Mouse (Mus musculus): ENCODE measurements around the gene Olfr412. TPM values are rescaled to one million over a fixed set of nuclear protein-coding genes. Genes with fewer than 3 reads are reported as not detected.

Gene Olfr412
- total RNA-seq, 1 experiment from 2014 or later: not detected

- no peak for ATAC-seq (ENCODE audit: extremely low read depth, insufficient number of reproducible peaks, low FRiP score, poor library complexity, severe bottlenecking)
Measured at GRCm38 (mm10) chr11:74411943-74412342, 50.1 kb downstream of the Olfr412 start.

- no peak for ATAC-seq (ENCODE audit: extremely low read depth, insufficient number of reproducible peaks, low FRiP score, poor library complexity, severe bottlenecking)
Measured at GRCm38 (mm10) chr11:74412462-74412861, 50.6 kb downstream of the Olfr412 start.

GRCm38 (mm10) chr11:74413449-74413972, 51.6 kb downstream of the Olfr412 start:
- no peak for ATAC-seq (ENCODE audit: extremely low read depth, insufficient number of reproducible peaks, low FRiP score, poor library complexity, severe bottlenecking)

DNA sequence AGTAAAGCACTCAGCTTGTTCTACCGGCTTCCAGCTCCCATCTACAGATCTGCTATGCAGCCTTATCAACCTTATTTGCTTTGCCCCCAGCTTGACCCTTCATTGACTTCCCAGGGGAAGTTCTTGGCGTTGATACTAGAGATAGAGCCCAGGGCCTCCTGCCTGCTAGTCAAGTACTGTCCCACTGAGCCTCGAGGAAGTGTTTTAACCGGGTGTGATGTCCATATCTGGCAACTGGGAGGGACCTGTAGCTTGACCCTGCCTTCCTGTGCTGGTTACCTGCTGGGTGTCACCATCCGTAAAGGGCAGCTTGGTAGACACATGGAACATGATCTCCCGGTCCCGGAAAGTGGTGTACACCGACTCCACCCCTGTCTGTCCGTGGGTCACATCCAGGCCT, 52.2 kb downstream of the Olfr412 start:
- no peak for ATAC-seq (ENCODE audit: extremely low read depth, insufficient number of reproducible peaks, low FRiP score, poor library complexity, severe bottlenecking)

DNA sequence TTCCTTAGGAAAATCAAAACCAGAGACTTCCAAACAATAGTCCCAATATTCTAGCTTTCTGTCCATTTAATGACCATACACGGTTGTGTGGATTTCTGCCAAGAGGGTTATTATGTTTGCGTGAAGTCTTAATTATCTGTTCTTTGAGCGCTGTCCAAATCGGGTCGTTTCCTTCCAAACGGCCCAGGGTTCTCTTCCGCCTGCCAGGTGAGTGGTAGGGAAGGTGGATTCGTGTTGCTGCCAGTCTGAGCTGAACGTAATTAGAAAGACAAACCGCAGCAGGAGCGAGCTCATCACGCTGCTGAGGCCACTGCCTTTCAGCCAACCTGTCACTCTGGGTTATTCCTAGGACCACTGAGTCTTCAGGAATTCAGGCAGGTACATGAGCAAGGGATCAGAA, 53.9 kb downstream of the Olfr412 start:
- ATAC-seq (ENCODE audit: extremely low read depth, insufficient number of reproducible peaks, low FRiP score, poor library complexity, severe bottlenecking): no peak

Other genes with a start within 250 kb of the Olfr412 start
- gene Olfr401, start 248.4 kb upstream of the Olfr412 start, total RNA-seq (2017): not detected in 2 replicates
- gene Olfr402, start 208.5 kb upstream of the Olfr412 start, total RNA-seq (2017): 0.12 TPM in 1 of 2 replicates, not detected in the other
- not detected in 2 replicates for gene Olfr403, start 175.8 kb upstream of the Olfr412 start, total RNA-seq (2017)
- not detected in 2 replicates for gene Olfr43, start 150.7 kb upstream of the Olfr412 start, total RNA-seq (2017)
- gene Olfr406, start 102.3 kb upstream of the Olfr412 start, total RNA-seq (2017): not detected in 2 replicates
- 0.70 TPM in 1 of 2 replicates, not detected in the other for gene Olfr59, start 78.3 kb upstream of the Olfr412 start, total RNA-seq (2017)
- gene Olfr410, start 24.0 kb upstream of the Olfr412 start, total RNA-seq (2017): not detected in 2 replicates
- gene Olfr411, start 9.4 kb upstream of the Olfr412 start, total RNA-seq (2017): not detected in 2 replicates
- gene Rap1gap2, start 248.8 kb downstream of the Olfr412 start, total RNA-seq (2017): 34.8 and 39.7 TPM in 2 replicates